Comparison of ENCODE assay signal across 8 mouse cellular contexts in genomic region chr15:79328058-79328938, GRCm38 (mm10). TPM values are rescaled to one million over a fixed set of nuclear protein-coding genes. Genes with fewer than 3 reads are reported as not detected.
DNase-seq lines count a peak whose midpoint lies in the region; ATAC-seq and TF ChIP-seq lines count a peak whose summit lies in the region.

Pla2g6 (minus strand) TSS chr15:79328390.

- peak; percentile 98 for ATAC-seq in forebrain, embryonic 15.5 days (replicated peaks)
- peak; percentile 95 for ATAC-seq in neutrophil, adult 5-6 weeks (ENCODE audit: extremely low read depth, insufficient number of reproducible peaks, low FRiP score, poor library complexity, severe bottlenecking)

- H3K27me3 ChIP-seq in forebrain, embryonic 15.5 days = no peaks in the 10 kb centered on the region

- no peak for TF ChIP-seq CTCF in lung, adult 2 months (IDR thresholded peaks at IDR 0.05; ENCODE audit: insufficient read depth, low read length)

- H3K4me2 ChIP-seq in forebrain, embryonic 15.5 days (replicated peaks) = peak within 1 kb of the TSS; percentile 83

- intact Hi-C loops in heart, postnatal 25 days (cut with DNase I) = no loop called here

- H3K27ac ChIP-seq in ES-E14 (ENCODE audit: insufficient read depth, low read depth, low read length, poor library complexity, severe bottlenecking) = peak within 1 kb of the TSS; percentile 85
- peak within 1 kb of the TSS; percentile 91 for H3K27ac ChIP-seq in forebrain, embryonic 15.5 days (replicated peaks)

- DNase-seq in ES-E14 (ENCODE audit: low read depth, low spot score) = peak; percentile 99
- peak; percentile 99 for DNase-seq in cerebellum, adult 11-12 months
- peak; percentile 98 for DNase-seq in heart, postnatal 25 days (ENCODE audit: low spot score)
- peak; percentile 98 for DNase-seq in layer of hippocampus, adult 18-20 months (ENCODE audit: low spot score in 2 of 2)
- DNase-seq in lung, adult 2 months = peak; percentile 98
- DNase-seq in thymus, adult 18-20 months = peak; percentile 96 to 98

- peak within 1 kb of the TSS; percentile 84 for H3K9ac ChIP-seq in ES-E14 (ENCODE audit: insufficient read depth, low read depth, low read length, poor library complexity, severe bottlenecking)
- peak within 1 kb of the TSS; percentile 61 for H3K9ac ChIP-seq in forebrain, embryonic 15.5 days (replicated peaks)

- H3K4me3 ChIP-seq in ES-E14 (ENCODE audit: insufficient read depth in 1 of 2, low read depth in 1 of 2, low read length in 2 of 2, poor library complexity in 1 of 2, severe bottlenecking in 1 of 2) = peak within 1 kb of the TSS; percentile 72 to 89
- H3K4me3 ChIP-seq in forebrain, embryonic 15.5 days = peak within 1 kb of the TSS; percentile 76
- H3K4me3 ChIP-seq in lung, adult 2 months (replicated peaks; ENCODE audit: extremely low read depth, low read depth, low read length) = peak within 1 kb of the TSS; percentile 69

- TF ChIP-seq POLR2A in lung, adult 2 months (IDR thresholded peaks at IDR 0.05; ENCODE audit: borderline replicate concordance, extremely low read depth, low read depth, low read length) = peak; percentile 86; the same call in 1 of the 2 replicates

- in situ Hi-C loops in ES-E14 (cut with MboI; ENCODE audit: low sequenced_read_pairs in 2 of 2, unreplicated experiment in 2 of 2) = no loop called here

- H3K9me3 ChIP-seq in ES-E14 (ENCODE audit: control insufficient read depth, insufficient read depth, low read depth, low read length) = no peaks in the 10 kb centered on the region
- H3K9me3 ChIP-seq in forebrain, embryonic 15.5 days = no peaks in the 10 kb centered on the region

- peaks cover 2 to 16% of the 10 kb centered on the region in 2 experiments; a peak in 2 of 4 replicates for H3K4me1 ChIP-seq in ES-E14 (ENCODE audit: control insufficient read depth in 2 of 2, insufficient read depth in 2 of 2, low read length in 2 of 2, poor library complexity in 1 of 2)
- H3K4me1 ChIP-seq in forebrain, embryonic 15.5 days = peaks cover 24% of the 10 kb centered on the region
- H3K4me1 ChIP-seq in lung, adult 2 months (ENCODE audit: control insufficient read depth, insufficient read depth, low read length) = peaks cover 19% of the 10 kb centered on the region

- 4% methylated on average over 46 of the region's 46 CpGs for WGBS in forebrain, embryonic 15.5 days
- WGBS in lung, adult 2 months = 3% methylated on average over 46 of the region's 46 CpGs

- H3K36me3 ChIP-seq in ES-E14 (ENCODE audit: control insufficient read depth, insufficient read depth, low read length, poor library complexity, severe bottlenecking) = peaks cover 6% of the 10 kb centered on the region; the same call in 1 of the 2 replicates
- H3K36me3 ChIP-seq in forebrain, embryonic 15.5 days = no peaks in the 10 kb centered on the region

TF ChIP-seq in ES-E14, 5 proteins besides CTCF, POLR2A, EP300 and RAD21:
- TF ChIP-seq ZC3H11A (IDR thresholded peaks at IDR 0.05; ENCODE audit: borderline replicate concordance, low read depth, low read length) (no peak), ZNF384 (IDR thresholded peaks at IDR 0.05; ENCODE audit: low read depth, low read length) (no peak; the same call in 1 of the 2 replicates), CHD2 (IDR thresholded peaks at IDR 0.05; ENCODE audit: low read depth, low read length) (no peak; the same call in 1 of the 2 replicates), MAFK (IDR thresholded peaks at IDR 0.05; ENCODE audit: insufficient read depth, low read depth, low read length) (peak; percentile 100), HCFC1 (IDR thresholded peaks at IDR 0.05; ENCODE audit: borderline replicate concordance, insufficient read depth, low read length) (peak; percentile 83)

RNA-seq across cellular contexts. Expression of gene Pla2g6, which starts in this region (rescaled TPM):
- total RNA-seq in ES-E14 (2012; rRNA removed) = 59.2 and 80.9 TPM in 2 replicates
- polyA plus RNA-seq in forebrain, embryonic 15.5 days (2015; fragmentation: Nextera tagmentation; extraction: Ambion mirVana) = 25.8 and 29.5 TPM in 2 replicates
- total RNA-seq in heart, postnatal 25 days (2021) = 1 to 10 TPM; 9.6 to 9.9 TPM
- 10 to 100 TPM; 23.0 to 23.1 TPM for total RNA-seq in layer of hippocampus, adult 18-20 months (2021)
- 25.9 and 26.1 TPM in 2 replicates for polyA plus RNA-seq in lung, adult 2 months (2012; rRNA removed)
- total RNA-seq in neutrophil, adult 5-6 weeks (2017) = 3.4 and 5.5 TPM in 2 replicates

Comparison
In these comparisons a context has a peak if more than half of its experiments do, and no peak if none do; other contexts are left out.
1. Peak in every context shown above with its lines: DNase-seq, ATAC-seq, H3K4me3 ChIP-seq and H3K27ac ChIP-seq.